Mouse (Mus musculus) limb, embryonic 13.5 days (tissue): ENCODE data around the gene Dbn1. TPM values are rescaled to one million over a fixed set of nuclear protein-coding genes. Genes with fewer than 3 reads are reported as not detected.

Experiments used
- ATAC-seq: fragments of 200-750 bp; cut with Nextera tagmentation; 2 replicates; pipeline ENCODE4 v1.8.0; 2017; ENCODE audit warnings: low read depth, moderate number of reproducible peaks, moderate TSS enrichment; ENCODE audit not compliant: low FRiP score
- H3K27ac ChIP-seq: fragments of 300-500 bp; sonication (generic); 2 replicates; pipeline ENCODE4 v1.5.1; 2015; ENCODE audit warnings: inconsistent platforms, mild to moderate bottlenecking, moderate library complexity
- H3K27me3 ChIP-seq: fragments of 300-500 bp; sonication (generic); 2 replicates; pipeline ENCODE4 v1.6.1; 2015; ENCODE audit warnings: mild to moderate bottlenecking, inconsistent platforms
- H3K36me3 ChIP-seq: fragments of 300-500 bp; sonication (generic); 2 replicates; pipeline ENCODE4 v1.6.1; 2015; ENCODE audit warnings: inconsistent platforms, mild to moderate bottlenecking, moderate library complexity
- H3K4me1 ChIP-seq: fragments of 300-500 bp; sonication (generic); 2 replicates; pipeline ENCODE4 v1.6.1; 2015; ENCODE audit warnings: inconsistent platforms
- H3K4me2 ChIP-seq: fragments of 300-500 bp; sonication (generic); replicated peaks from 2 replicates; pipeline ENCODE4 v1.6.1; 2015; ENCODE audit warnings: inconsistent platforms, mild to moderate bottlenecking, moderate library complexity
- H3K4me3 ChIP-seq: fragments of 300-500 bp; sonication (generic); 2 replicates; pipeline ENCODE4 v1.5.1; 2015; ENCODE audit warnings: moderate library complexity, mild to moderate bottlenecking, inconsistent platforms
- H3K9ac ChIP-seq: fragments of 300-500 bp; sonication (generic); 2 replicates; pipeline ENCODE4 v1.6.1; 2015; ENCODE audit warnings: mild to moderate bottlenecking, inconsistent platforms
- H3K9me3 ChIP-seq: fragments of 300-500 bp; sonication (generic); 2 replicates; pipeline ENCODE4 v1.6.1; 2016; ENCODE audit warnings: inconsistent platforms
- WGBS: fragments of 180-500 bp; shearing (Covaris S2); methylation state at CpG from one replicate; pipeline ENCODE4 v1.1.7; 2015; 5-methylcytosine and 5-hydroxymethylcytosine counted together
- polyA plus RNA-seq: library from polyadenylated mRNA; unstranded; fragments of >200 nt; fragmentation: Nextera tagmentation; extraction: Ambion mirVana; gene quantifications from 2 replicates; pipeline ENCODE4 v1.2.1, GENCODE M21; 2015

Dbn1 gene
- polyA plus RNA-seq, 1 experiment from 2014 or later, result 304 TPM

GRCm38 (mm10) chr13:55484520-55485088, 3.3 kb downstream of the Dbn1 start:
- Histone ChIP-seq H3K4me3 (peak overlapping the region; percentile 86; the same call in 1 of the 2 replicates), H3K27me3 (no peaks in the 10 kb centered on the region), H3K9ac (peak overlapping the region; percentile 100), H3K9me3 (no peaks in the 10 kb centered on the region), H3K4me2 (peak overlapping the region; percentile 96), H3K36me3 (peaks cover 44% of the 10 kb centered on the region), H3K27ac (no peak overlapping the region; the same call in 1 of the 2 replicates), H3K4me1 (peaks cover 52% of the 10 kb centered on the region)
- 29% methylated on average over 7 of the region's 7 CpGs for WGBS
- no peak for ATAC-seq

GRCm38 (mm10) chr13:55483593-55483992, 4.3 kb downstream of the Dbn1 start:
- WGBS, result 59% methylated on average over 15 of the region's 15 CpGs
- H3K4me2 ChIP-seq, result peak overlapping the region; percentile 96; the same call in 1 of the 2 replicates
- H3K9ac ChIP-seq, result no peak overlapping the region
- H3K4me1 ChIP-seq, result peaks cover 52% of the 10 kb centered on the region
- no peak for ATAC-seq
- H3K36me3 ChIP-seq, result peaks cover 54% of the 10 kb centered on the region
- H3K4me3 ChIP-seq, result no peak overlapping the region
- no peak overlapping the region for H3K27ac ChIP-seq
- no peaks in the 10 kb centered on the region for H3K9me3 ChIP-seq
- H3K27me3 ChIP-seq, result no peaks in the 10 kb centered on the region

- Histone ChIP-seq H3K4me1 (peaks cover 48% of the 10 kb centered on the region), H3K9me3 (no peaks in the 10 kb centered on the region), H3K27me3 (no peaks in the 10 kb centered on the region), H3K27ac (no peak overlapping the region; the same call in 1 of the 2 replicates), H3K36me3 (peaks cover 59% of the 10 kb centered on the region), H3K4me2 (0 out of 2 replicates have a peak overlapping the region, but pooled peaks have one; percentile 12), H3K9ac (peak overlapping the region; percentile 8; the same call in 1 of the 2 replicates), H3K4me3 (no peak overlapping the region)
- 55% methylated on average over 9 of the region's 9 CpGs for WGBS
- ATAC-seq, result no peak
These were observed 4.8 kb downstream of the Dbn1 start for GRCm38 (mm10) chr13:55483071-55483470.

GRCm38 (mm10) chr13:55482542-55482941, 5.4 kb downstream of the Dbn1 start:
- no peak overlapping the region for H3K4me3 ChIP-seq
- WGBS, result 79% methylated on average over 7 of the region's 7 CpGs
- no peak for ATAC-seq
- H3K9ac ChIP-seq, result 0 out of 2 replicates have a peak overlapping the region, but pooled peaks have one; percentile 2
- H3K36me3 ChIP-seq, result peaks cover 65% of the 10 kb centered on the region
- no peaks in the 10 kb centered on the region for H3K9me3 ChIP-seq
- no peak overlapping the region for H3K27ac ChIP-seq
- no peak overlapping the region for H3K4me2 ChIP-seq
- no peaks in the 10 kb centered on the region for H3K27me3 ChIP-seq
- H3K4me1 ChIP-seq, result peaks cover 47% of the 10 kb centered on the region

GRCm38 (mm10) chr13:55479929-55480328, 8.0 kb downstream of the Dbn1 start:
- Histone ChIP-seq H3K27ac (no peak overlapping the region), H3K4me1 (peaks cover 31% of the 10 kb centered on the region), H3K4me2 (no peak overlapping the region), H3K4me3 (no peak overlapping the region), H3K27me3 (no peaks in the 10 kb centered on the region), H3K36me3 (peaks cover 91% of the 10 kb centered on the region), H3K9me3 (no peaks in the 10 kb centered on the region), H3K9ac (no peak overlapping the region)
- no peak for ATAC-seq

GRCm38 (mm10) chr13:55479008-55479407, 8.9 kb downstream of the Dbn1 start:
- Histone ChIP-seq H3K4me1 (peaks cover 31% of the 10 kb centered on the region), H3K27ac (peak overlapping the region; percentile 0; the same call in 1 of the 2 replicates), H3K36me3 (peaks cover 100% of the 10 kb centered on the region), H3K27me3 (no peaks in the 10 kb centered on the region), H3K4me3 (no peak overlapping the region), H3K9me3 (no peaks in the 10 kb centered on the region), H3K9ac (no peak overlapping the region), H3K4me2 (no peak overlapping the region)
- no peak for ATAC-seq
- 88% methylated on average over 7 of the region's 7 CpGs for WGBS

GRCm38 (mm10) chr13:55478036-55478435, 9.9 kb downstream of the Dbn1 start:
- Histone ChIP-seq H3K4me2 (no peak overlapping the region), H3K4me3 (no peak overlapping the region), H3K27ac (no peak overlapping the region), H3K9ac (no peak overlapping the region), H3K27me3 (no peaks in the 10 kb centered on the region), H3K36me3 (peaks cover 98% of the 10 kb centered on the region), H3K4me1 (peaks cover 31% of the 10 kb centered on the region), H3K9me3 (no peaks in the 10 kb centered on the region)
- WGBS, result 51% methylated on average over 5 of the region's 5 CpGs
- no peak for ATAC-seq

GRCm38 (mm10) chr13:55477492-55477891, 10.4 kb downstream of the Dbn1 start:
- WGBS, result 71% methylated on average over 16 of the region's 16 CpGs
- ATAC-seq, result no peak
- H3K27me3 ChIP-seq, result no peaks in the 10 kb centered on the region

GRCm38 (mm10) chr13:55476256-55476655, 11.7 kb downstream of the Dbn1 start:
- no peak overlapping the region for H3K4me2 ChIP-seq
- WGBS, result 91% methylated on average over 8 of the region's 8 CpGs

More at GRCm38 (mm10) chr13:55477492-55477891, 10.4 kb downstream of the Dbn1 start:
- no peaks in the 10 kb centered on the region for H3K9me3 ChIP-seq
- no peak overlapping the region for H3K4me3 ChIP-seq
- H3K36me3 ChIP-seq, result peaks cover 92% of the 10 kb centered on the region
- H3K4me1 ChIP-seq, result peaks cover 29% of the 10 kb centered on the region
- no peak overlapping the region for H3K27ac ChIP-seq
- no peak overlapping the region for H3K4me2 ChIP-seq
- no peak overlapping the region for H3K9ac ChIP-seq

GRCm38 (mm10) chr13:55475750-55476149, 12.2 kb downstream of the Dbn1 start:
- WGBS, result 88% methylated on average over 5 of the region's 5 CpGs
- peaks cover 75% of the 10 kb centered on the region for H3K36me3 ChIP-seq

More at GRCm38 (mm10) chr13:55476256-55476655, 11.7 kb downstream of the Dbn1 start:
- H3K9ac ChIP-seq, result no peak overlapping the region
- ATAC-seq, result no peak
- peaks cover 80% of the 10 kb centered on the region for H3K36me3 ChIP-seq
- no peaks in the 10 kb centered on the region for H3K27me3 ChIP-seq
- H3K27ac ChIP-seq, result no peak overlapping the region
- H3K4me1 ChIP-seq, result peaks cover 30% of the 10 kb centered on the region
- H3K4me3 ChIP-seq, result no peak overlapping the region
- no peaks in the 10 kb centered on the region for H3K9me3 ChIP-seq

GRCm38 (mm10) chr13:55474621-55475069, 13.3 kb downstream of the Dbn1 start:
- Histone ChIP-seq H3K4me3 (no peak overlapping the region), H3K36me3 (peaks cover 64% of the 10 kb centered on the region), H3K27ac (no peak overlapping the region), H3K4me1 (peaks cover 41% of the 10 kb centered on the region), H3K4me2 (no peak overlapping the region), H3K27me3 (no peaks in the 10 kb centered on the region), H3K9ac (no peak overlapping the region), H3K9me3 (no peaks in the 10 kb centered on the region)
- no peak for ATAC-seq
- WGBS, result 56% methylated on average over 5 of the region's 5 CpGs

More at GRCm38 (mm10) chr13:55475750-55476149, 12.2 kb downstream of the Dbn1 start:
- ATAC-seq, result no peak
- Histone ChIP-seq H3K4me3 (no peak overlapping the region), H3K4me1 (peaks cover 35% of the 10 kb centered on the region), H3K9me3 (no peaks in the 10 kb centered on the region), H3K27ac (no peak overlapping the region), H3K27me3 (no peaks in the 10 kb centered on the region), H3K4me2 (no peak overlapping the region), H3K9ac (no peak overlapping the region)

GRCm38 (mm10) chr13:55473961-55474360, 13.9 kb downstream of the Dbn1 start:
- Histone ChIP-seq H3K27me3 (no peaks in the 10 kb centered on the region), H3K9me3 (no peaks in the 10 kb centered on the region), H3K27ac (no peak overlapping the region; the same call in 1 of the 2 replicates), H3K4me1 (peaks cover 41% of the 10 kb centered on the region), H3K4me2 (no peak overlapping the region), H3K9ac (0 out of 2 replicates have a peak overlapping the region, but pooled peaks have one; percentile 25), H3K36me3 (peaks cover 57% of the 10 kb centered on the region), H3K4me3 (no peak overlapping the region)
- WGBS, result 63% methylated on average over 11 of the region's 11 CpGs
- ATAC-seq, result no peak
